Mouse (Mus musculus) spleen, adult 18-20 months (tissue): ENCODE results near the gene Dbnl.

ENCODE experiments used
- DNase-seq, 2 experiments: peaks; one replicate each; pipeline ENCODE4 v3.0.0; 2022; ENCODE audit warnings: mixed read lengths in 2 of 2

Dbnl gene

DNA sequence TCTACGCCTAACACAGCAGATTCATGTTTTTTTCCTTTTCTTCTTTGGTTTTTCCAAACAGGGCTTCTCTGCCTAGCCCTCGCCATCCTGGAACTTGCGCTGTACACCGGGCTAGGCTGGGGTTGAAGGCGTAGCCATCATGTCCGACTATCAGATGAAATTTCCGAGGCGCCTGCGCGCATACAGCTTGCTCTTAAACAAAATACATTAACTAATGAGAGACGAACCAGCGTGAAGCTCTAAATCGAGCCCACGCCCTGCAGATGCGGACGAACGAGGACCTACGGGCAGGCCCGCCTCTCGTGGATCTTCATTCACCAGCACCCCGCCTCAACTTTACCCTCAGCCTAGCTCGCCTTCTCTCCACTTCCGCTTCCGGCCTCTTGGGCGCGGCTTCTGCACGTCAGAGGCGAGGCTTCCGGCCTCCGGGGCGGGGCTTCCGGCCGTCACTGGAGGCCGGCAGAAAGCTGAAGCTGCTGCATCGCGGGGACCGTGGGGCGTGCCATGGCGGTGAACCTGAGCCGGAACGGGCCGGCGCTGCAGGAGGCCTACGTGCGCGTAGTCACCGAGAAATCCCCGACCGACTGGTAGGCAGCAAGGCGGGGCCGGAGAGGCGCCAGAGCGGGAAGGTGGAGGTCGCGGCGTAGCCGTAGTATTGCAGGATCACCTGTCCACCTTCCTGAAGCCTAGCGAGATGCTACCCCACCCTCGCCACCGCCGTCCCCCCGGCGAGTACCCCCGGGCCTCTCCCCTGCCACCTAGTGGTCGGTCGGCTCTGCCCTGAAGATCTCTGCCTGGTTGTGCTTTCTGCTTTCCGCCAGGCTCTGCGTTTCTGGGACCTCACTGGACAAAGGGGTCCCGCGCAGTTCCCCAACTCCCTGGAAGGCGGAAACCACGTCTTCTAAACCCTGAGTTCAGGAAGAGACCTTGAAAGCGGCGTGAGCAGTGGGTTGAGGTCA lies at the start of gene Dbnl:
Gene Dbnl (plus strand): TSS at position 433 of the 959 bp plus-strand sequence.
- DNase-seq, result peak; percentile 94 to 96

DNA sequence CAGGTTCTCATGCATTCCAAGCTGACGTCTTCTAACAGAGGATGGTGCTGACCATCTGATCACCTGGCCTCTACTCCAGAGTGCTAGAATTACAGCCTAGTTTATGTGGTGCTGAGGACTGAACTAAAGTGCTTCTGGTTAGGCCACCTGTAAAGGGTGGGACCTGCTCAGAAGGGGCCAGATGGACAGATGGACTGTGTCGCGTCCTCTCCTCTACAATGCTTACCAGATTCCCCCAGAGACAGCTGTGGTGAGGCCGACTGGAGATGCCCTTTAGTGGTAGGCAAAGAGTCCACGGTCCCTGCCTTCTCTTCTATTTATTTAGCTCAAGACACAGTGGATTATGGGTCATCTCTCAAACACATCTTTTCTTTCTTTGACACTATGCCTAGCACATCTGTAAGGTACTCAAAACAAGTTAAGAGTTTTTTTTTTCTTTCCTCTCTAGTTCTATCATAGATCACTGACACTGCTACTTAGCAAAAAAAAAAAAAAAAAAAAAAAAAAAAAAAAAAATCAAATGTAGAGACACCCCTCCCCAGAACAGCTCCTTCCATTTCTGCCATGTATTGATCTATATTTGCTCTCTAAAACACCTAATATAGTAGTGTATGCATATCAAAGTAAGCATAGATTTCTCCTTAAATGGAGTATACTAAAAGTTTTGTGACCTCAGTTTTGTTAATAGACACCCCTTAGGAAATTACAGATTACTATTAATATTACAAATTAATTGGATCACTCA lies 49.2 kb upstream of the Dbnl start:
- DNase-seq, result no peak

DNA sequence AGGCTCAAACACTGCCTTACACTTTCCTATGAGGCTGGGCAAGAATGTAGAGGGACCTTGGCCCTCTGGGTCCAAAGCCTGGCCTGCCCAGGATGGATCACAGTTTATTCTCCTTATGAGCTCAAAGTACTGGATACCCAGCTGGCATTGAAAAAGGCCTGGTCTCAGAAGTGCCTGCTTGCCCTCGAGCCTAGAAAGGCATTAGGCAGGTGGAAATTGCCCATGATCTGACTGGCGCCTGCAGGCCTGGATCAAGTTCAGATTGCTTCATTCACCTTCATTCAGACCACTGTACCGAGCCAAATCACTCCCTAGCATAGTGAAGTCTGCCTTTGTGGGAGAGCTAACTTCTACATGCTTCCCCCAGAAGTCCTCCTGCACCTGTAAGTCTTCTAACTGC lies 48.4 kb upstream of the Dbnl start:
- no peak for DNase-seq

DNA sequence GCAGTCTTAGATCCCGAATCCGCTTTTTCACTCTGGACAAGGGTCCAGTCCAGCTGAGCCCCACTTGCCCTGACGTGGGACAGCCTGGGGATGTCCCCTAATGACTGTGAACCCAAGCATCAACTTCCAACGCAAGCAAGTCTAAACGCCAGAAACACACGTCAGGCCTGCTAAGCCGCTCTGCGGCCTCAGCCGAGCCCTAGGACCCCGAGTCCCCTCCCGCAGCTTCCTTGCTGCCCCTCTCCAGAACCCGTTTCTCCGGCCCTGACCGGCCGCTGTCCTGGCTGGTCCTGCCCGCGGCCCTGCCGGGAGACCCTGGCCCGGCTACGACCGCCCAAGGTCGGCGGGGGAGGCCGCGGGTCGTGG lies 47.7 kb upstream of the Dbnl start:
- DNase-seq, result no peak

DNA sequence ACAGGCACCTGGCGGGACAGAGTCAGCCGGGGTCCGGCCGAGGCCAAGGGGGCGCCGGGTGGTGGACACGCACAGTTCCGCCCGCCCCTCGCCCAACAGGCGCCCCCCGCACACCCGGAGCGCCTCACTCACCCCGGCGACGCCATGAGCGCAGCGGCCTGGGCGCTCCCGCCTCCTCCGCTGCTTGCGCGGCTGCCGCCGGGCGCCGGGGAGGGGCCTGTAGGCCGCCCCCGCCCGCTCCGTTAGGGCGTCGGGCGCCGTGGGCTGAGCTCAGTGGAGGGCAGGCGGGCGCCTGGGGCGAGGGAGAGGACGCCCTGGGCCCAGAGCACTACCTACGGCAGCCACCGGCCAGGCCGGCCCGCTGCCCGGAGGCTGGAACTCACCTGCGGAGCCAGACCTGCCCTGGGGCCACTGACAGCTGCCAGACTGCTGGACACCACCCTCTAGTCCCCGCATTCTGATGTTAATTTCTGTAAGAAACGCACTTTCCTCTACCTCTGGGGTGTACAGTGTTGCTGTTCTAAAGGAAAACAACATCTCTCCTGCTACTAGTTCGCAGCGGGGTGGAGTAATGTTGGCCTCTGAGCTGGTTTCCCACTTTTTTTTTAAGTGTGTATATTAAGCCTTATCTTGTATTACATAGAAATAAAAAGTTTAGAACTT lies 47.2 kb upstream of the Dbnl start:
- DNase-seq, result peak; percentile 70 to 79

DNA sequence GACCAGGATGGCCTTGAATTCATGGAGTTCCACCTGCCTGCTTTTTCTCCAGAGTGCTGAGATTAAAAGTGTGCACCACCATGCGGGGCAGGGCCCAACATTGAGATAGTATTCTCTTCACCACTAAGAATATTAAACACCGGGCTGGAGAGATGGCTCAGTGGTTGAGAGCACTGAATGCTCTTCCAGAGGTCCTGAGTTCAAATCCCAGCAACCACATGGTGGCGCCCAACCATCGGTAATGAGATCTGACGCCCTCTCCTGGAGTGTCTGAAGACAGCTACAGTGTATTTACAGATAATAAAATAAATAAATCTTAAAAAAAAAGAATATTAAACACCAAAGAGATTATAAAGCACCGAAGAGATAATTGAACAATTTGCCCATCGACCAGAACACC lies 46.2 kb upstream of the Dbnl start:
- peak; percentile 29 to 56 for DNase-seq

DNA sequence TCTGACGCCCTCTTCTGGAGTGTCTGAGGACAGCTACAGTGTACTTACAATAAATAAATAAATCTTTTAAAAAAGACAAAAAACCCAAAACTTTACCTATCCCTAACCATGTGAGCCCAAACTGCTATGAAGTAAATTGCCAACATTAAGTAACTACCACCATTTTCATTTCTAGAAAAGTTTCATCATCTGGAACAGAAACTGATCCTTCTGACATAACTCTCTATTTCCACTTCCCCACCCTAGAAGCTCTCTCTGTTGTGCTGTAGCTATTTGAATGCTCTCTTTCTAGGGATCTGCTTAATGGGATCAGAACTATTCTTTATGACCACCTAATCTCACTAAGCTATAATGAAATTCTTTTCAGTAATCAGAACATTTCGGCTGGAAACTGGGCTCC lies 43.3 kb upstream of the Dbnl start:
- no peak for DNase-seq

DNA sequence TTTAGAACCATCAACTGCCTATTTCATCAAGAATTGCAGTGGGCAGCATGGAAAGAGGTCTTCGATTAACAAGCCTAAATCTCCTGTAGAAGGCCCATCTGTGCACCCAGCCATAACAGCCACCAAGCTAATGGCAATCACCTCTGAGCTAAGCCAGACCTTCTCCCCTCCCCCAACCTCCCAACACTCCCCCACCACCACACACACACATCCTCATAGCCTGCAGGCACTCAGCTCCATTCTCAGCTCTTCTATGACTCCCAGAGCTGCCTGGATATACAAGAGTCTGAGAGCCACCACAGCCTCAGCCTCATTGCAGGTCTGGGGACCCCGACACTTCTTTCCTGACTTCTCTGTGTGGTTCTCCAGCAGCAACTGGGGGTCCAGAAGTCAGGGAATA lies 34.5 kb upstream of the Dbnl start:
- DNase-seq, result no peak

DNA sequence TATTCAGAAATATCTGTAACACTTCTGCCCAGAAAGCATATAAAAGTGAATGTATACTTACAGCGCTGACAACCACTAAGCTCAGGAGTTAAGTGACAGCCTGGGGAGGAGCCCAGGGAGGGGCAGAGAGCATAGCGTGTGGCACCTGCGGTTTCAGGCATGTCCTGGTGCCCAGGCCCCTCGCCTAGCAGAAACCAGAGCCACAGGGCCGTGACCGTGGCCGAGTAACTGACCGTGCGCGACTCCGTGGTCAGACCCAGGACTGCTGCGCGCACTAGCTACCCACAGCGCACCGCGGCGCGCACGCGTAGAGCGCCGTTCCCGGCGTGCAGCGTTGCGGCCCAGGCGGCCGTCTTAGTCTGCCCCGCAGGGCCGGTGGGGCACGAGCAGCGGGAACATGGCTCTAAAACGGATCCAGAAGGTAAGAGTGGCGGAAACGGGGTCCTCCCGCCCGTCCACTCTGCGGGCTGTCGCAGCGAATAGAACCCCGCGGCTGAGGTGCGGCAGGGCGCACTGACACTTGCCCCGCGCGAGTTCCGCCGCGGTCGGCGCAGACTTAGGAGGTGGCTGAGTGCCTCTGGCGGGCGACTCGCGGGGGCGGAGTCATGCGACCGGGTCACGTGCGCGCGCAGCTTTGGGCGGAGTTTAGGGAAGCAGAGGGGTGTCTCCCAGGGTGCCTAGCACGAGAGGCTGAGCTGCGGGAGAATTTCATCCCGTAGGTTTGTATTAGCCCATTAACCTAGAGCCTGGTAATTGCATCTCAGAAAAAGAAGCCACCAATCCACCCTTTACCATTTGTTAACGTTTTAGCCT lies 26.3 kb upstream of the Dbnl start, which contains the start of gene Urgcp:
Gene Urgcp (minus strand): TSS at position 557 of the 813 bp plus-strand sequence.
- peak; percentile 92 to 95 for DNase-seq

DNA sequence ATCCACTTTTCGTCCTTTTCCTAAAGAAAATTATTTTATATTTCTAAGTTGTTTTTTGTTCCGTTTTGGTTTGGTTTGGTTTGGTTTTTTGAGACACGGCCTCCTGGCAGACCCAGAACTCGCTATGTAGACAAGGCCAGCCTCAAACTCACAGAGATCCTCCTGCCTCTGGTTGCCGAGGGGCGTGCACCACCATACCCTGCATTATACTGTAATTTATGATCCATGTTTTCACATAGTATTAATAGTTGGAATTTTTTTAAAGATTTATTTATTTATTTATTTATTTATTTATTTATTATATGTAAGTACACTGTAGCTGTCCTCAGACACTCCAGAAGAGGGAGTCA lies 25.7 kb upstream of the Dbnl start:
- no peak for DNase-seq

DNA sequence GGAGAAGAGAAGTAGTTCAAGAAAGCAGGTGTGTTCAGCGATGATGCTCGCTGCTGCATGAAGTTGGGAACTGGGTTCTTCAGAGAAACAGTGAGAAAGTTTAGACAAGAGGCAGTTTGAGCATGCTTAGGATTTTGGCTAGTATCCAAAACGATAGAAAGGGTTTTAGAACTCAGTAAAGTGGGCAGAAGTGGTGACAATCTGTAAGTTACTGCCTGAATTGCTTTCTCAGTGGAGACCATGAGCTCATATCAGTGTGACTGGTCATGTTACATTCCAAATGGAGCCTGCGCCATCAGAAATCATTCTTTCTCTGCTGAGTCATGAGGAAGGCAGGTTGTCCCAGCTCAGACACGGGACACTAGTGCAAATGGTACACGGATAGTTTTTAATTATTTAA lies 22.3 kb upstream of the Dbnl start:
- no peak for DNase-seq

DNA sequence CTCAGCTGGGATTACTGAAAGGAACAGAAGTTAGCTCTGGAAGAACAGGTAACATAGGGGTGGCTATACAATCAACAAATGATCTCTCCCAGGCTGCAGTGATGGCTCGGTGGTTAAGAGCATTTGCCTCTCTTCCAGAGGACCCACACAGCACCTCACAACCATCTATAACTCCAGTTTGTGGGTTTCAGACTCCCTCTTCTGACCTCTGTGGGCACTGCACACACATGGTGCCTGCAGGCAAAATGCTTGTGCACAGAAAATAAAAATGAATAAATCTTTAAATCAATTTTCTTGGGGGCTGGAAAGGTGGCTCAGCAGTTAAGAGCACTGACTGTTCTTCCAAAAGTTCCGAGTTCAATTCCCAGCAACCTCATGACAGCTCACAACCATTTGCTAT lies 9.8 kb upstream of the Dbnl start:
- no peak for DNase-seq

DNA sequence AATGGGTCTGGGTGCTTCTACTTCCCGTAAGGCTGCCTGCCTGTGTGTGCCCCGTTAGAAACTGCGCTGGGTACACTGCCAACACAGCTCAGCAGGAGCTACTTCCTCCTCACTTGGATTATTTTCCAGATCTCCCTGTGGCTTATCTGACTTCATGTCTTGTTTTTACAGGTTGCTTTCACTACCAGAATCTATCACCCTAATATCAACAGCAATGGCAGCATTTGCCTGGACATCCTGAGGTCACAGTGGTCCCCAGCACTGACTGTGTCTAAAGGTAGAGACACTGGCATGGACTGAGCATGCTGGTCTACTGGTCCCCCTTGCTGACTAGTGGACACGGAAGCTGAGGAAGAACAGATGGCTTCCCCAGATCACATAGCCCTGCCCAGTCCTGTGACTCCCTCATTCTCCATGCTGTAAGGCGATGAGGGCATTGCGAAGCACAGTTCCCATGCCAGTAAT lies 8.2 kb upstream of the Dbnl start:
- no peak for DNase-seq

DNA sequence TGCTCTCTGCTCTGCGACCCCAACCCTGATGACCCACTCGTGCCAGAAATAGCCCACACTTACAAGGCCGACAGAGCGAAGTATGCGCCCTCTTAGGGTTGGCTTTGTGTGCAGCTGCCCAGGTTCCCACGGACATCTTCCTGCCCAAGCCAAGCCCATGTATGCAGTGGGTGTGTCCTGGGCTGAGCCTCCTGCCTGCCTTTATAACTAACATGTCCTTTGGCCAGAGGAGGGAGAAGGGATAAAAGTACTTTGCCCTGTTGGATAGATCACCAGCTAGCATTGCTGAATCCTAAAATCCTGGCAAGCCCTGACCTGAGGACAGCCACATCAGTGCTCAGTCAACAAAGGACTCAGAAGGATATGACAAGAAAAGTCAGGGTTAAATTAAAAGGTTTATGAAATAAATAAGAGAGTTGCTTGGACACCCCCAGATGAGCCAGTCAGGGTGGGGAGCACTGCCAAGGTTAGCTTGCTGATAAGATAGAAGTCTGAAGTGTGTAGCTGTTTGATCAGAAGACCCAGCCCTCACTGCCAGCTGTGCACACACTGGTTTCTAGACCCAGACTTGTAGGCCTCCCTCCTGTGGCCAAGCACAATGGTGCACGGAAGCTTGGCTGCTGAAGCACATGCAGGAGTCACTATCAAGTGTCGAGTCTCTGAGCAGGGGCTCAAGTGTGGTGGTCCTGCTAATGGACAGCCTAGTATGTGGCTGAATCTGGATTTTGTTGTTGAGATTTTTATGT lies 5.9 kb upstream of the Dbnl start:
- no peak for DNase-seq

DNA sequence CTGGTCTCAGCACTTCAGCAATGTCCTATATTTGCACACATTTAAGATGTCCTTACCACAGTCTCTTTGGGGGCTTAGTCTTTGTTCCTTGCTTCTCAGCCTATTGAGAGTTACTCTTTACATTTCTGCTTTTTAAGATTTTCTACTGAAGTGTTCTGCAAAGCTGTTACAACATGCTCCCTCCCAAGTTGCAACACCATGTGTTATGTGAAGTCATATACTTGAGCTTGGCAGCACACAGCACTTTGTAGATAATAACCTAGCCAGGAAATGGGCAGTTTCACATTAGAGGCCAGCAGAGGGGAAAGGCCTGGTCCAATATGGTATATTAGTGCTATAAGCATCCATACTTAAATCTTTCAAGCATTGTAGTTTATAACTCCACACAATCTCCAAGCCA lies 2.6 kb upstream of the Dbnl start:
- no peak for DNase-seq

DNA sequence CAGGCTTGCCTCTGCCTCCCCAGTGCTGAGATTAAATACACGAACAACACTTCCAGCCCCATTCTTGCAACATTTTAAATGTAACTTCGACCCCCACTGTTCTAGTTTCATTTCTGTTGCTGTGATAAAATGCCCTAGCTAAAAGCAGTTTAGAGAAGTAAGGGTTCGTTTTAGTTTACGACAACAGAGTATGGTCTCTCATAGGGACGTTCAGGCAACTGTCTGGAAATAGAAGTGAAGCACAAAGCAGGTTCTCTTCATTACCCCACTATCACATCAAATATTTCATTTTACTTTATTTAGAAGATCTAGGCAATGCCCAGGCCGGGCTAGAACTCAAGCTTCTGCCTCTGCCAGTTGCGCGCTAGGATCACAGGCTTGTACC lies 625 bp upstream of the Dbnl start:
- no peak for DNase-seq

DNA sequence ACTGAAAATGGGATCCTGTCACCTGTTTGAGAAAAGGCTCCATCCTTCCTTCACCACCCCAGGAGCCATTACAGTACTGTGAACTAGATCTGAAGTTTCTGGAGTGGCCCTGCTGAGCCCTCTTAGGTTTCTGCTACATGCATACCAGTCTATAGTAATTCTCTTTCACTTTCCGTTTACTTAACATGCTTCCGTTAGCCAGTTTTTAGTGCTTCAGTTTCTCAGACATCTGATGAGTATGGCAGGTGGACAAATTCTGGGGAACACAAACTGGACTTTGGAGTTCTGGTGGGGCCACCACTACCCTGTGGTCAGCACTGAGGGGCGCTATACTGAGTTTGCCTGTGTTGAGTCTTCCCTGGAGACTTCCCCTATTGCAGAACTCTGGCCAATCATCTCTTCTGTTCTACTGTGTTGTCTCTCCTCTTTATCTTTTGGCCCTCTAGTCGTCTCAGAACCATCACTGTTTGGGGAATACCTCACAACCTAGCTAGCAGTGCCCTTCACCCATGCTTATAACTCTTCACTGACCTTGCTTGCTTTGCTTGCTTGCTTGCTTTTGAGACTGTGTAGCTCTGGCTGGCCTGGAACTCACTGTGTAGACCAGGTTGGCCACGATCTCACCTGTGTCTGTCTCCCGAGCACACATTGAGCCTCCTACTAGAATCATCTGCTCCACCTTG lies 924 bp downstream of the Dbnl start:
- DNase-seq, result no peak

DNA sequence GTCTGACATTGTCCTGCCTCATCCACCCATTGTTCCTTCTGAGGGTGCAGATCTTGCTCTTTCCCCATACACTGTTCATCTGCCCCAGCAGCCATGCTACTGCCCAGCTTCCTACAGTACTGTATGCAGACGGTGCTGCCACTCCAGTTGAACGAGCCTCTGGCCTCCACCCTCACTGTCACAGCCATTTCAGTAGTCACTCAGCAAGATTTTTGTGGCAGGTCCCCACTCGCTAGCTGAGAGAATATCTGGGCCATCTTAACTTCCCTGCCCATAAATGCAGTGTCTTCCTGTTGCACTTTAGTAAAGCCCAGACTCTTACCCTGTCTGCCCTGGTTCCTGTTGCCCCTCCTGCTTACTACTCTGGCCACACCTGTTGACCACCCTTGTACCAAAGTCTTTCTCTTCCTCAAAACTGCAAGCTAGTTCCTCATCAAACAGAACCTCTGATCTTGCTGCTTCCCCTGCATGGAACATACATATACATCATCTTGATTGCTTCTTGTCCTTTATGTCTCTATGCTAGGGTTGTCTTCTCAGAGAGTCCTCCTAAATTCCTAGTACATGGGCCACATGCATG lies 1.6 kb downstream of the Dbnl start:
- peak; percentile 27 to 44 for DNase-seq

DNA sequence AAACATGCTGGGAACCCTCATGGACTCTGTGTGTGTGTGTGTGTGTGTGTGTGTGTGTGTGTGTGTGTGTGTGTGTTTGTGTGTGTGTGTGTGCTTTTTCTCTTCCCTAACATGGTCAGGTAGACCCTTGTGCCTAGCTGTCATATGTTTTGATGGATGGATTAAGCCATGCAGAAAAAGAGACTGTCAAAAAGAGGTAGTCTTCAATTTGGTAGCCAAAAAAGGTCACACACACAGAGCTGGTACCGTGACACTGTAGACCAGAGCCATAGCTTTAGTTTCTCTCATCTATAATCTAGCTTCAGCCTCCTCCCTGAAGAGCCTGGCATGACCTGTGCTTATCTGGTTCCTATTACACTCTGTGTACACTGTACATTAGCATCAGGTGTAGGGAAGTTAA lies 2.1 kb downstream of the Dbnl start:
- no peak for DNase-seq

DNA sequence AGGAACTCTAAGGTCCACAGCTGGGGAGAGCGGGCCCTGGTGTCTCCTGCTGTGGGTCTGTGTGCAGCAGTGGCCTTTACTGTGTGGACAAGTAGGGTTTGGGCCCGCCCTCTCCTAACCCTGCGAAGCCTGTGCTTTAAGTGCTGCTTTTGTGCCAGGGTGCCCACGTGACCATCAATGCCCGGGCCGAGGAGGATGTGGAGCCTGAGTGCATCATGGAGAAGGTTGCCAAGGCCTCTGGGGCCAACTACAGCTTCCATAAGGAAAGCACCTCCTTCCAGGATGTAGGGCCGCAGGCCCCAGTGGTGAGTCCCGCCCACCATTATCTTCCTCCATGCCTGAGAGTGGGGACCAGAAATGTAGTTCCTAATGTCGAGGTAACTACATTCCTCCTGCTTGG lies 7.0 kb downstream of the Dbnl start:
- no peak for DNase-seq

DNA sequence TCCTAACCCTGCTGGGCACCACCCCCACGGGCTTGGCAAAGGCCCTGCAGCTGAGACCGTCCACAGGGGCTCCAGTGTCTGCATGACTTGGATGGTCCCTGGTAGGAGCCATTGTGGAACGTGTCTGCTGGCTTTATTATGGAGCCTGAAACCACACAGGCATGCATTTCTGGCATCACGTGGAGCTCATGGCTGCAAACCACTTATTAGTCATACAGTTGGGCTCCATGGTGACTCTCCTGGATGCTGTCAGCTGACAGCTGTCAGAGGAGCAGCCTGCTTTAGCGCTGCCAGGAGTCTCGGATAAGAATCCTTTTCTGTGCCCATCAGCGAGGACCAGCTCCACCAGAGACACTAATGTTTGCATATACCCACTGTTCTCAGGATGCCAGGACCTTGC lies 7.4 kb downstream of the Dbnl start:
- no peak for DNase-seq
